Mouse (Mus musculus) erythroblast, embryonic 14.5 days (primary cell): Measurements from ENCODE around the gene AL732309.1. TPM values are rescaled to one million over a fixed set of nuclear protein-coding genes. Genes with fewer than 3 reads are reported as not detected.
A peak's percentile ranks its signal among the peaks of the same experiment; 100 is the strongest.

Experiments
- H3K27me3 ChIP-seq: 2 replicates; pipeline ENCODE4 v1.6.1; 2012; ENCODE audit warnings: inconsistent platforms; ENCODE audit not compliant: control insufficient read depth
- H3K36me3 ChIP-seq: 2 replicates; pipeline ENCODE4 v1.6.1; 2012; ENCODE audit warnings: mild to moderate bottlenecking, inconsistent platforms; ENCODE audit not compliant: control insufficient read depth
- H3K4me1 ChIP-seq: 2 replicates; pipeline ENCODE4 v1.6.1; 2012; ENCODE audit warnings: inconsistent platforms; ENCODE audit not compliant: control insufficient read depth
- H3K4me3 ChIP-seq: replicated peaks from 2 replicates; pipeline ENCODE3; 2012; ENCODE audit warnings: moderate library complexity, mild to moderate bottlenecking, inconsistent platforms
- H3K9me3 ChIP-seq: 2 replicates; pipeline ENCODE4 v1.6.1; 2012; ENCODE audit warnings: low read length, inconsistent platforms, mixed read lengths; ENCODE audit not compliant: control insufficient read depth
- GATA1 ChIP-seq: IDR thresholded peaks from 2 replicates; pipeline ENCODE4 v1.6.1; 2012; ENCODE audit warnings: low read length, inconsistent platforms, mixed read lengths
- TAL1 ChIP-seq: IDR thresholded peaks from 3 replicates; pipeline ENCODE4 v1.6.1; 2012; ENCODE audit warnings: low read length, inconsistent platforms, mixed read lengths
- polyA plus RNA-seq: library from polyadenylated mRNA; stranded (reverse); fragments of >175 nt; gene quantifications from 2 replicates; pipeline ENCODE4 v1.2.3, GENCODE M21; 2012

The AL732309.1 gene
- polyA plus RNA-seq, 1 experiment: 0.06 TPM

- Histone ChIP-seq H3K27me3 (peaks cover 34% of the 10 kb centered on the region), H3K36me3 (peaks cover 36% of the 10 kb centered on the region), H3K9me3 (no peaks in the 10 kb centered on the region), H3K4me3 (no peak overlapping the region), H3K4me1 (peaks cover 41% of the 10 kb centered on the region)
- TF ChIP-seq TAL1 (no peak), GATA1 (no peak)
Observed at GRCm38 (mm10) chr2:25243342-25243741, 3.3 kb downstream of the AL732309.1 start.

- H3K27me3 ChIP-seq: peaks cover 36% of the 10 kb centered on the region
- no peaks in the 10 kb centered on the region for H3K9me3 ChIP-seq
- H3K4me3 ChIP-seq: peak within 1 kb of the TSS; percentile 61
- H3K4me1 ChIP-seq: peaks cover 41% of the 10 kb centered on the region
- peaks cover 23% of the 10 kb centered on the region for H3K36me3 ChIP-seq
- no peak for TF ChIP-seq GATA1
- TF ChIP-seq TAL1: no peak
Observed at GRCm38 (mm10) chr2:25242101-25242506, 4.6 kb downstream of the AL732309.1 start, which contains the start of the genes Rnf208 and Cysrt1. TSS of gene Rnf208 (plus strand) at chr2:25242255. TSS of gene Cysrt1 (minus strand) at chr2:25242452.

GRCm38 (mm10) chr2:25241438-25241775, 5.3 kb downstream of the AL732309.1 start:
- TF ChIP-seq TAL1: no peak
- no peak for TF ChIP-seq GATA1
- no peaks in the 10 kb centered on the region for H3K9me3 ChIP-seq
- H3K4me1 ChIP-seq: peaks cover 43% of the 10 kb centered on the region
- H3K27me3 ChIP-seq: peaks cover 39% of the 10 kb centered on the region
- H3K36me3 ChIP-seq: peaks cover 16% of the 10 kb centered on the region
- H3K4me3 ChIP-seq: peak overlapping the region; percentile 61

- Histone ChIP-seq H3K4me1 (peaks cover 47% of the 10 kb centered on the region), H3K36me3 (peaks cover 11% of the 10 kb centered on the region), H3K27me3 (peaks cover 43% of the 10 kb centered on the region), H3K9me3 (no peaks in the 10 kb centered on the region), H3K4me3 (peak overlapping the region; percentile 61)
- TF ChIP-seq GATA1: no peak
- no peak for TF ChIP-seq TAL1
Observed at GRCm38 (mm10) chr2:25240723-25241437, 5.8 kb downstream of the AL732309.1 start.

GRCm38 (mm10) chr2:25240310-25240709, 6.4 kb downstream of the AL732309.1 start:
- Histone ChIP-seq H3K27me3 (peaks cover 44% of the 10 kb centered on the region), H3K36me3 (peaks cover 5% of the 10 kb centered on the region), H3K4me1 (peaks cover 47% of the 10 kb centered on the region), H3K9me3 (no peaks in the 10 kb centered on the region), H3K4me3 (peak overlapping the region; percentile 61)
- no peak for TF ChIP-seq GATA1
- TF ChIP-seq TAL1: no peak

GRCm38 (mm10) chr2:25239766-25240165, 6.9 kb downstream of the AL732309.1 start:
- Histone ChIP-seq H3K4me3 (no peak overlapping the region), H3K4me1 (peaks cover 47% of the 10 kb centered on the region), H3K27me3 (peaks cover 44% of the 10 kb centered on the region), H3K9me3 (no peaks in the 10 kb centered on the region), H3K36me3 (no peaks in the 10 kb centered on the region)
- TF ChIP-seq TAL1 (no peak), GATA1 (no peak)

GRCm38 (mm10) chr2:25238106-25238505, 8.6 kb downstream of the AL732309.1 start:
- Histone ChIP-seq H3K4me1 (peaks cover 47% of the 10 kb centered on the region), H3K36me3 (no peaks in the 10 kb centered on the region), H3K9me3 (no peaks in the 10 kb centered on the region), H3K27me3 (peaks cover 34% of the 10 kb centered on the region), H3K4me3 (no peak overlapping the region)
- TF ChIP-seq GATA1 (no peak), TAL1 (no peak)

- Histone ChIP-seq H3K27me3 (peaks cover 28% of the 10 kb centered on the region), H3K4me3 (no peak overlapping the region), H3K36me3 (no peaks in the 10 kb centered on the region), H3K9me3 (no peaks in the 10 kb centered on the region), H3K4me1 (peaks cover 44% of the 10 kb centered on the region)
- TF ChIP-seq TAL1 (no peak), GATA1 (no peak)
Observed at GRCm38 (mm10) chr2:25237522-25237921, 9.1 kb downstream of the AL732309.1 start.

GRCm38 (mm10) chr2:25236614-25237013, 10.0 kb downstream of the AL732309.1 start, which contains the start of gene Rnf224:
TSS of gene Rnf224 (minus strand) at chr2:25236787.
- TF ChIP-seq GATA1: no peak
- no peak for TF ChIP-seq TAL1
- Histone ChIP-seq H3K36me3 (no peaks in the 10 kb centered on the region), H3K4me3 (no peak within 1 kb of the TSS), H3K9me3 (no peaks in the 10 kb centered on the region), H3K4me1 (peaks cover 36% of the 10 kb centered on the region), H3K27me3 (peaks cover 22% of the 10 kb centered on the region)
